Mouse (Mus musculus) kidney, adult 18-20 months (tissue): ENCODE measurements at regions not wholly inside any gene's neighbourhood (a gene's known extent, or its start where the extent isn't known, plus 50 kb on each side); places are given as distances from the start of the nearest gene placed in this dataset.

Experiments
- DNase-seq: peaks from one replicate; pipeline ENCODE4 v3.0.0; 2021

DNA sequence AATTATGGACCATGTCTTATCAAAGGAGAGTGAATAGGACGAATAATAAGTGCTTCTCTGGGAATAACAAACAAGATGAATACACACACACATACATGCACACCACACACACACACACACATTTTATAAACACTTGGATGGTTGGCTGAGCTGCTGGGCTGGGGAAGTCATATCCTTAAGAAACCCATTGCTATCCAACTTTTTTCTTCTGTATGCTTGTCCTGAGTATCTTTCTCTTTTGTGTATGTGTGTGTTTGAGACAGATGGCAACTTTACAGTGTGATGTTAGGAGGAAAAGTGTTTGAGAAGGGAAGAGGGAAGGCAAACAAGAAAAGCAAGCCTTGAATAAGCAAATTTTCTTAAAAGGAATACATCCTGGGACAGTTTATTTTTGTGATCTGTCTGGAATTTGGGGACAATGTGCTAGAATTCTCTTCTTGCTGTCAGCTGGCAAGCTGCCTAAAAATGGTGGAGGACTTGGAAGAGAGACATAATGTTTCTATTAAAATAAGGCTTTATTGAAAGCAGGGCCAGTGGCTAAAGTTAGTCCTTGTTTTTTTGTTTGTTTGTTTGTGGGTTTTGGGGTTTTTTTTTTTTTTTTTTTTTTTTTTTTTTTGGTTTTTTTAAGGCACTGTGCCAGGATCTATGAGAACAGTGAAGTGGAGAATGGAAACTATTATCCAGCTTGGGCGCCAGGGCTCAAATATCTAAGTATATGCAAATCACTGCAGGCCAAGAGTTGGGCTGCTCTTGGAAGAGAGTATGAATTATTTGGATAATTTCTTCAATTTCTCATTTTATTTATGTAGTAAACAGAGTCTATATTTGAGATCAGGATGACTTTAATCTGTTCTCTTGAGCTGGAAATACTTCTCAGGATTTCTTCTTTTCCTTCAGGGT, 766.2 kb downstream of the Bcl11a start:
- no peak for DNase-seq

- DNase-seq, result no peak
These were observed 779.1 kb downstream of the Bcl11a start for GRCm38 (mm10) chr11:24856991-24857390.

DNA sequence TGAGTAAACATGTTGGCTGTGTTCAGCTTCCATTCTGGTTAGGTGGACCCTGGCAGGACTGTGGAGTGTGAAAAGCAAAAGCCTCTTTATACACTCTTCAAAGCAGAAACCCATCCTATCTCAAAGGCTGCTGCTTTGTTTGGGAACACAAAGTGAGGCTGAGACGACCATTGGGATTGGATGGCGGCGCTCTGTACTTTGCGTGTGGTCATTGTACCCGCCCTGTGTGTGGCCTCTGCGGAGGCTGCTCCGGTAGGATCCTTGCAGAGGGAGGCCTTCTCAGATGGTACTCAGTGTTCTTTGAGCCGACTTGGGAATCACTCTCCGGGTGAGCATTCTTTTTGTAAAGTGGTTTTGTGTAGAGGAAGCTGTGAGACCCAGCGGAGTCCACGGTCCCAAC, 786.8 kb downstream of the Bcl11a start:
- no peak for DNase-seq

- DNase-seq, result no peak
These were observed 787.4 kb downstream of the Bcl11a start for GRCm38 (mm10) chr11:24865067-24865796.
